13 mouse cellular contexts compared by ENCODE assay signal in genomic region chr6:21798581-21798980, GRCm38 (mm10). TPM values are rescaled to one million over a fixed set of nuclear protein-coding genes. Genes with fewer than 3 reads are reported as not detected.
DNase-seq lines count a peak whose midpoint lies in the region; ATAC-seq and TF ChIP-seq lines count a peak whose summit lies in the region.
"Had no signal": no experiment of that assay in that cellular context is flagged by ENCODE, and none has a peak within 500 bp of the region (broad histone marks: within the 10 kb centered on the region; RNA-seq: fewer than 3 reads in every experiment).

No protein-coding gene starts in this region.

- H3K9ac ChIP-seq in heart, embryonic 12.5 days, result no peak overlapping the region
- no peak overlapping the region for H3K9ac ChIP-seq in lung, postnatal 0 days (replicated peaks; ENCODE audit: low read depth)
- H3K9ac ChIP-seq: forebrain, embryonic 12.5 days; limb, embryonic 13.5 days had no signal

- WGBS in heart, embryonic 12.5 days, result 73% methylated on average over 9 of the region's 9 CpGs
- WGBS in lung, postnatal 0 days, result 61% methylated on average over 9 of the region's 9 CpGs

- peaks cover 29% of the 10 kb centered on the region for H3K36me3 ChIP-seq in heart, embryonic 12.5 days
- H3K36me3 ChIP-seq in lung, postnatal 0 days (ENCODE audit: insufficient read depth, low read length), result no peaks in the 10 kb centered on the region

- H3K27me3 ChIP-seq in heart, embryonic 12.5 days (replicated peaks), result no peaks in the 10 kb centered on the region
- H3K27me3 ChIP-seq in lung, postnatal 0 days (replicated peaks; ENCODE audit: insufficient read depth, low read length), result no peaks in the 10 kb centered on the region
- H3K27me3 ChIP-seq: CH12.LX; forebrain, embryonic 12.5 days; limb, embryonic 13.5 days had no signal

- no peak overlapping the region for H3K4me3 ChIP-seq in heart, embryonic 12.5 days
- no peak overlapping the region for H3K4me3 ChIP-seq in lung, postnatal 0 days (ENCODE audit: low read depth, low read length)
- H3K4me3 ChIP-seq: forebrain, embryonic 12.5 days; limb, embryonic 13.5 days had no signal

- no peak overlapping the region for H3K4me2 ChIP-seq in heart, embryonic 12.5 days
- H3K4me2 ChIP-seq in lung, postnatal 0 days (replicated peaks; ENCODE audit: low read depth, low read length), result no peak overlapping the region
- H3K4me2 ChIP-seq: forebrain, embryonic 12.5 days; limb, embryonic 13.5 days had no signal

- peak; percentile 95 for TF ChIP-seq EP300 in lung, postnatal 0 days (IDR thresholded peaks at IDR 0.05)

- DNase-seq in heart, adult 8-10 months (ENCODE audit: low spot score), result peak; percentile 58
- DNase-seq in adrenal gland, postnatal 14 days, result peak; percentile 66
- peak; percentile 53 for DNase-seq in lung, postnatal 0 days (ENCODE audit: low spot score)
- DNase-seq in cerebellum, postnatal 10 days, result no peak
- no peak for DNase-seq in ovary, postnatal 14 days (ENCODE audit: low spot score)
- DNase-seq: cerebellum, adult 9-10 months had no signal

- no peak overlapping the region for H3K27ac ChIP-seq in heart, embryonic 12.5 days (ENCODE audit: poor library complexity, severe bottlenecking)
- H3K27ac ChIP-seq in lung, postnatal 0 days (ENCODE audit: low read length), result no peak overlapping the region
- H3K27ac ChIP-seq: forebrain, embryonic 12.5 days; limb, embryonic 13.5 days had no signal

- TF ChIP-seq CTCF in lung, postnatal 0 days (IDR thresholded peaks at IDR 0.05), result no peak

- ATAC-seq in heart, embryonic 12.5 days (ENCODE audit: insufficient number of reproducible peaks, low FRiP score), result no peak
- peak; percentile 32 to 37; a peak in 2 of 4 replicates for ATAC-seq in hematopoietic stem cell, adult 5-6 weeks (replicated peaks in 1 of 2; ENCODE audit: insufficient read depth in 1 of 2, low FRiP score in 2 of 2, low TSS enrichment in 1 of 2, low read depth in 1 of 2, poor library complexity in 2 of 2, severe bottlenecking in 2 of 2)
- peak; percentile 67 for ATAC-seq in lung, postnatal 0 days
- ATAC-seq in CD4-positive, CD25-positive, alpha-beta regulatory T cell, adult 4 months, result no peak

- no peaks in the 10 kb centered on the region for H3K4me1 ChIP-seq in heart, embryonic 12.5 days (replicated peaks)
- H3K4me1 ChIP-seq in lung, postnatal 0 days (ENCODE audit: insufficient read depth, low read depth, low read length), result peaks cover 4% of the 10 kb centered on the region; the same call in 1 of the 2 replicates
- H3K4me1 ChIP-seq: forebrain, embryonic 12.5 days; limb, embryonic 13.5 days had no signal

- no peaks in the 10 kb centered on the region for H3K9me3 ChIP-seq in heart, embryonic 12.5 days (replicated peaks)
- H3K9me3 ChIP-seq in lung, postnatal 0 days (ENCODE audit: low read length), result no peaks in the 10 kb centered on the region
- H3K9me3 ChIP-seq: forebrain, embryonic 12.5 days; limb, embryonic 13.5 days had no signal

RNA-seq across cellular contexts. Expression of gene Tspan12, which starts 53.7 kb away (rescaled TPM):
- total RNA-seq in heart, adult 8-10 months (2022), result 10 to 100 TPM; 64.1 to 69.9 (median 68.6) TPM
- 68.6 and 71.1 TPM in 2 replicates for polyA plus RNA-seq in heart, embryonic 12.5 days (2016; fragmentation: Nextera tagmentation; extraction: Ambion mirVana)
- total RNA-seq in adrenal gland, postnatal 14 days (2021), result 177 and 191 TPM in 2 replicates
- 0.40 and 1.0 TPM in 2 replicates for total RNA-seq in hematopoietic stem cell, adult 5-6 weeks (2017)
- polyA plus RNA-seq in lung, postnatal 0 days (2015; fragmentation: Nextera tagmentation; extraction: Ambion mirVana), result 84.2 and 85.5 TPM in 2 replicates
- polyA plus RNA-seq in CD4-positive, CD25-positive, alpha-beta regulatory T cell, adult 4 months (2017; shearing (Covaris generic)), result not detected
- total RNA-seq: CH12.LX; megakaryocyte-erythroid progenitor cell, adult 5-6 weeks had no signal

Comparison
In these comparisons a context has a peak if more than half of its experiments do, and no peak if none do; other contexts are left out.
1. DNase-seq: peak in heart, adult 8-10 months (single experiment), adrenal gland, postnatal 14 days (single experiment) and lung, postnatal 0 days (single experiment); none in cerebellum, postnatal 10 days (0 of 2) and ovary, postnatal 14 days (single experiment).
2. ATAC-seq: peak in hematopoietic stem cell, adult 5-6 weeks (2 of 2) and lung, postnatal 0 days (single experiment); none in heart, embryonic 12.5 days (single experiment) and CD4-positive, CD25-positive, alpha-beta regulatory T cell, adult 4 months (single experiment).
3. RNA of gene Tspan12, which starts 53.7 kb away (total RNA-seq): 177 to 191 TPM in adrenal gland, postnatal 14 days and 64.1 to 69.9 TPM in heart, adult 8-10 months; 0.40 to 1.0 TPM in hematopoietic stem cell, adult 5-6 weeks; every median in the first group is over 10 times any median in the second.